ENCODE assay signal across 31 mouse cellular contexts in the genomic region with DNA sequence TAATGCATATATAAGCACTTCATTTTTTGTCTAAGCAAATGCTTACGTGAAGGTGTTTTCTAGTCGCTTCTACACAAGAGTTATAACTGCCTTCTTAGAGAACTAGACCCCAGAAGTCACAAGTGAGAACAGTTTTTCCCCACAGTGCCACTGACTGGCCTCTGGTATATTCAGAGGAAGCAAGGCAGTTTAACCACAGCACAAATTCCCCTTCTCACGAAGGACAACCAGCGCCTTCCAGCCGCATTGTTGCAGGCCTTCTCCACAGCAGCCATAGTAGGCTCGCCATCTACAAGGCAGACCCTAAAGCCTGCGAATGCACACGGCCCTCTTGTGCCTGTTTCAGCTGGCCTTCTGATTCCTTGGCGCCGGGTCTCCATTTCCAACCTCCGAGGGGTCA. TPM values are rescaled to one million over a fixed set of nuclear protein-coding genes. Genes with fewer than 3 reads are reported as not detected.
"Had no signal": no experiment of that assay in that cellular context is flagged by ENCODE, and none has a peak within 500 bp of the region (broad histone marks: within the 10 kb centered on the region; RNA-seq: fewer than 3 reads in every experiment).

No protein-coding gene starts in this region.

- H3K4me1 ChIP-seq: hindbrain, embryonic 10.5 days; hindbrain, embryonic 12.5 days; kidney, embryonic 15.5 days; limb, embryonic 10.5 days; limb, embryonic 12.5 days had no signal

- H3K27me3 ChIP-seq: heart, embryonic 12.5 days; hindbrain, embryonic 12.5 days; kidney, embryonic 15.5 days; limb, embryonic 12.5 days; liver, embryonic 12.5 days had no signal

- DNase-seq: gastrocnemius, adult 2 months; gastrocnemius, postnatal 10 days; gastrocnemius, postnatal 25 days; heart, adult 18-20 months; heart, postnatal 10 days; kidney, adult 11 months; kidney, postnatal 14 days; kidney, postnatal 36 days had no signal

- H3K36me3 ChIP-seq: hindbrain, embryonic 12.5 days; liver, embryonic 12.5 days had no signal

- H3K27ac ChIP-seq: gastrocnemius, adult 2 months; heart, embryonic 10.5 days; hindbrain, embryonic 10.5 days; hindbrain, embryonic 12.5 days; hindbrain, embryonic 14.5 days; hindbrain, postnatal 0 days; kidney, embryonic 15.5 days; kidney, postnatal 0 days; layer of hippocampus, adult 2 months; left cerebral cortex, adult 2 months; limb, embryonic 10.5 days; limb, embryonic 12.5 days; liver, embryonic 12.5 days; liver, embryonic 14.5 days had no signal

- ATAC-seq: hindbrain, postnatal 0 days; intestine, embryonic 16.5 days; liver, embryonic 12.5 days had no signal

- H3K4me2 ChIP-seq: heart, embryonic 12.5 days; hindbrain, embryonic 12.5 days; hindbrain, embryonic 14.5 days; kidney, embryonic 15.5 days; limb, embryonic 12.5 days; liver, embryonic 12.5 days had no signal

- H3K9me3 ChIP-seq: heart, embryonic 10.5 days; heart, embryonic 12.5 days; hindbrain, embryonic 10.5 days; hindbrain, embryonic 12.5 days; kidney, embryonic 15.5 days; limb, embryonic 10.5 days; limb, embryonic 12.5 days; liver, embryonic 12.5 days had no signal

- H3K4me3 ChIP-seq: gastrocnemius, adult 2 months; heart, embryonic 10.5 days; heart, embryonic 12.5 days; hindbrain, embryonic 10.5 days; hindbrain, embryonic 12.5 days; kidney, embryonic 15.5 days; layer of hippocampus, adult 2 months; left cerebral cortex, adult 2 months; limb, embryonic 10.5 days; limb, embryonic 12.5 days; liver, embryonic 12.5 days had no signal

- H3K9ac ChIP-seq: heart, embryonic 12.5 days; hindbrain, embryonic 12.5 days; hindbrain, embryonic 14.5 days; kidney, embryonic 15.5 days; limb, embryonic 12.5 days; liver, embryonic 12.5 days; liver, embryonic 14.5 days had no signal

RNA-seq across cellular contexts. Expression of gene Gdf7, which starts 32.1 kb away (rescaled TPM):
- total RNA-seq: gastrocnemius, adult 2 months; gastrocnemius, postnatal 10 days; gastrocnemius, postnatal 25 days; gastrocnemius, postnatal 4 days; layer of hippocampus, adult 2 months; layer of hippocampus, postnatal 10 days; layer of hippocampus, postnatal 25 days; liver, adult 2 months had no signal
- polyA plus RNA-seq: heart, embryonic 14.5 days; heart, embryonic 16.5 days; intestine, embryonic 14.5 days; intestine, embryonic 16.5 days; liver, adult 2 months; liver, embryonic 12.5 days; liver, embryonic 14.5 days; liver, embryonic 16.5 days had no signal
